Mouse (Mus musculus) c-Kit-negative CD71-positive TER-119-positive erythroid progenitor cells, embryonic 14.5 days (primary cell): ENCODE results near the gene Zbtb46.
A peak's percentile ranks its signal among the peaks of the same experiment; 100 is the strongest.

Experiments
- DNase-seq: peaks from one replicate; pipeline ENCODE4 v3.0.0-alpha.2; 2013; ENCODE audit warnings: low read depth, low spot score

Zbtb46 gene

DNA sequence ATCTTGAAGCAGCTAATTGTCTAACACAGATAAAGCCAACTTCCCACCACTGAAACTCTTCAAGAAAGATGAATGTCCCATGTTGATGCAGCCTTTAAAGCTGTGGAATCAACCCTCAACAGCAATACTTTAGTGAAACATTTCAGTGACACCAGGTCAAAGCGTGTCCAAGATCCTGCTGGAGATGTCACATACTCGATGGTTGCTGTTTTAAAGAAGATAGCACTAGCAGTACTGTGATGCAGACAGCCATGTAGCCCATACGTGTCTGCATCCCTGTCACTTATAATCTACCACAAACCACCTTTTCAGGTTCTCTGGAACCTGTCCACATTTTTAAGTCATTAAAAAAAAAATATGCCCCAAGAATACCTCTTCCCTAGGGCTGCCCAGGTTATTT lies 55.5 kb downstream of the Zbtb46 start:
- DNase-seq = no peak

GRCm38 (mm10) chr2:181401497-181401896 lies 57.7 kb downstream of the Zbtb46 start:
- DNase-seq = no peak

GRCm38 (mm10) chr2:181397207-181397761 lies 61.9 kb downstream of the Zbtb46 start:
- no peak for DNase-seq

- no peak for DNase-seq
Measured at GRCm38 (mm10) chr2:181394086-181394485, 65.1 kb downstream of the Zbtb46 start.

- DNase-seq = peak; percentile 72
Measured at GRCm38 (mm10) chr2:181392600-181393213, 66.5 kb downstream of the Zbtb46 start.

GRCm38 (mm10) chr2:181391541-181391940 lies 67.7 kb downstream of the Zbtb46 start:
- DNase-seq = no peak

DNA sequence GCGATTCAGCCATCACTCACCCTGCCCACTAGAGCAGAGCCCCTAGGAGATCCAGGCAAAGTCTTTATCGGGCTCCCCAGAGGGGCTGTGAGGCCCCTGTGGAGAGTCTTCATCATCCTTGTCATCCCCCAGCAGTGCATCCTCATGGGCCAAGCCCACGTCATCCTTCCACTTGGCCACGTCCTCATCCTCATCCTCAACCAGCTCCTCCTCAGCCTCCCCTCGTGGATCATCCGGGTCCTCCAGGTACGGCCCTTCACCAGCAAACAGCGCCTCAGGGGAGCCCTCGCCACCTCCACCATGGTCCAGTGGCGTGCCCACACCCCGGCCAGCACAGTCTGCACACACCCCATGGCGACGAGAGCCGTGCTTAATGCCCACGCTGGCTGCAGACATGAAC lies 68.2 kb downstream of the Zbtb46 start:
- DNase-seq = no peak

DNA sequence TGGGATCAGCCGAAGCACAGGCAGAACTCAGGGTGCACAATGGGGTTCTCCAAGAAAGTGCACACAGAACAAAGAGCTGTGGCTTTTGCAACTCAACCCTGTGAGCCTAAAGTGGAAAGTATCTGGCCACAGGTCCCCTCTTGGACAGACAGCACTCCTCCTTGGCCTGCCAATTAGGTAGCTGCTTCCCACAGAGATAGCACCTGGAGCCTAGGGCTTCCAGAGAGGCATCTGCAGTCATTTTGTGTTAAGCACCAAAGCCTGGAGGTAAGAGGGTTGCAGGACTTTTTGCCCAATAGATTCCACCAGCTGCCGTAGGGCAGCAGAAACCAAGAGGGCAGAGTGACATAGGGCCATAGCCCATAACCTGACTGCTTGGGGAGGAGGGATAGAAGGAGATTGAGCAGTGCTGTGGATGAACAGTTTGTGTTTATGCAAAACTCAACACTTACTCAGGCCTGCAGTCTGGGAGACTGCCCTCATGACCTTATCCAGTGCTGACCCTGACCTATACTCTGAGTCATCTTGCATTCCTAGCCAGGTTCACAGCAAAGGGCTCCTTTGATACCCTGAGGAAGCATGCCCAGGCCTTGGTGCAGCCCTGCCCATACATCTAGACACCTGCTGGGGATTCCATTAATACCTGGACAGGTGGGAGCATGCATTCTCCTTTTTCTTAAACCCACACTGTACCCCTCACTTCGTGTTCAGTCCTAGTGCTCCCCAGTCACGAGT lies 68.9 kb downstream of the Zbtb46 start:
- DNase-seq = no peak

DNA sequence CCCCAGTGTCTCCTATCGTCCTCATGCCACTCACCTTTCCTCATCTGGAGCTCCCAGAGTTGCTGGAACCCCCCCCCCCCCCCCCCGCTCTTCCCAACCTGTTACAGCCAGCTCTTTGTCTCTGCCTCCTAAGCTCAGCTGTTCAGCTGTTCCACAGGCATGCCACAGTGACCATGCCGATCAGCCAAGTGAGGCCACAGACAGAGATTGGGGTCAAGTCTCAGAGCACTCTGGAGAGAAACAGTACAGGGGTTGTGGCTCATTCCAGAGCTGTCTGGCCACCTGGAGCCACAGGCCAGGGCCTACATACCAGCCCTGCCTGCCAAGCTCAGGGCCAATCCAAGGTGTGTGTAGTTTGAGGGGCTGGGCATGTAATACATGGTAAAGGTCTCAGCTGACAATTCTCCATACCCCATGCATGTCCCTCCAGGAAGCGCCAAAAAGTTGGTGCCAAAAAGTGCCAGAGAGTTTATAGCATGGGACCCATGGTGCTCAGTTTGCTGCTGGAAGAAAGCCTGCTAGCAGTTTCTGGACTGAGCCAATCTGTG lies 72.5 kb downstream of the Zbtb46 start:
- DNase-seq = no peak

GRCm38 (mm10) chr2:181385885-181386284 lies 73.3 kb downstream of the Zbtb46 start:
- DNase-seq = no peak

GRCm38 (mm10) chr2:181384919-181385391 lies 74.3 kb downstream of the Zbtb46 start:
- no peak for DNase-seq

DNA sequence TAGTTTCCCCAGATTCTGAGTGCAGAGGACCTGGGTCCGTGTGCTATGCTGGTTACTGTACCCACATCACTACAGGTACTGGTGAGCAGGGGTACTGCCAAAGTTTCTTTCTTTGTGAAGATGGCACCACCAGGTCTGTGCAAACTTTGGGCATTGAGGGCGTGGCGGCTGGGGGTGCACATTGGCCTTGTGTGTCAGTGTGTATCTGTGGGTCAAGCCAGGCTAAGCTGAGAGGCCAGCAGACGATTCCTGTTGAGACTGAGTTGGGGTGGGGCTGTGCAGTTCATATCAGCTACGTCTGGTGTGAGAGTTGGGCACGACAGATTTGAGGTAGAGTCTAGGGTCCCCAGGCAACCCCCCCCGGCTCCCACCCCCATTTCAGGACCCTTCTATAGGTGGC lies 74.8 kb downstream of the Zbtb46 start:
- DNase-seq = no peak

GRCm38 (mm10) chr2:181381631-181382306 lies 77.5 kb downstream of the Zbtb46 start:
- no peak for DNase-seq

- DNase-seq = no peak
Measured at GRCm38 (mm10) chr2:181381107-181381506, 78.1 kb downstream of the Zbtb46 start.

DNA sequence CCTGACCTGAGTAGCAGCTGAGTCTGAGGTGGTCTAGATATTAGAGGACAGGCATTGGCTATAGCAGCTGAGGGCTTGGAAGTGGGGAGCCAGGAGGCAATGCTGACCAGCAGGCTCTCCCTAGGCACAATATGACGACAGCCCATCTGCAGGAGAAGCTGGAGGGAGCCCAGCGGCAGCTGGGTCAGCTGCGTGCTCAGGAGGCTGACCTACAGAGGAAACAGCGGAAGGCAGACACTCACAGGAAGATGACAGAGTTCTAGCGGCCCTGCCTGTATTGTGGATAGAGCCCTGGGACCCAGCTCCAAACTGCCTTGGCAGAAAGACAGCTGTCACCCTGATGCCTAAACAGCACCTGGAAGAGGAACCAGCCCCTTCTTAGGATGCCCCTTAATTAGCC lies 79.0 kb downstream of the Zbtb46 start:
- no peak for DNase-seq

DNA sequence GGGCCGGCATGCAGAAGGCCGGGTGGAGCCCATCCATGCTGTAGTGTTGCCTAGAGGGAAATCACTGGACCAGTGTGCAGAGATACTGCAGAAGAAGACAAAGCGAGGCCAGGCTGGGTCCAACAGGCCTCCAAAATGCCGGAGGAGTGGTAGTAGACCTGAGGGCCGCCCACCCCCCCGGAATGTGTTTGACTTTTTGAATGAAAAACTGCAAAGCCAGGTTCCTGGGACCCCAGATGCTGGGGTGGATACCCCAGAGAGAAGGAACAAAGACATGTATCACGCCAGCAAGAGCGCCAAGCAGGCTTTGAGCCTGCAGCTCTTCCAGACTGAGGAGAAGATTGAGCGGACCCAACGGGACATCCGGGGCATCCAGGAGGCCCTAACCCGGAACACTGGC lies 79.4 kb downstream of the Zbtb46 start, which contains the start of gene Lime1:
Gene Lime1, plus strand, starts transcription at position 301 of the 400 bp plus-strand sequence.
- DNase-seq = no peak

DNA sequence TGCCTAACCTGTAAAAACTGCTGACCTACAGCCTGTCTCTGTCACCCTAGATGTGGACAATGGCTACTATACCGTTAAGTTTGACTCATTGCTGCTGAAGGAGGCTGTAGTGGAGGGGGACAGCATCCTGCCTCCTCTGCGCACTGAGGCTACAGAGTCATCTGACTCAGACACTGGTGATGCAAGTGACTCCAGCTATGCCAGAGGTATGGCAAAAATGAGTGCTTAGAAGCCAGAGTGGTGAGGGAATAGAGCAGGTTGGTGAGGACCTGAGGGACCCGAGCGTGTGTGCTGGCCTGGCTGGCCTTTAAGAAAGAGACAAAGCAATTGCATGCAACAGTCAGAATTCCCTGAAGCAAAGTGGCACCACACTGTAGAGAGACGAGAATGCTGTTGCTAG lies 80.5 kb downstream of the Zbtb46 start:
- DNase-seq = no peak

- no peak for DNase-seq
Measured at GRCm38 (mm10) chr2:181377230-181377629, 82.0 kb downstream of the Zbtb46 start.

DNA sequence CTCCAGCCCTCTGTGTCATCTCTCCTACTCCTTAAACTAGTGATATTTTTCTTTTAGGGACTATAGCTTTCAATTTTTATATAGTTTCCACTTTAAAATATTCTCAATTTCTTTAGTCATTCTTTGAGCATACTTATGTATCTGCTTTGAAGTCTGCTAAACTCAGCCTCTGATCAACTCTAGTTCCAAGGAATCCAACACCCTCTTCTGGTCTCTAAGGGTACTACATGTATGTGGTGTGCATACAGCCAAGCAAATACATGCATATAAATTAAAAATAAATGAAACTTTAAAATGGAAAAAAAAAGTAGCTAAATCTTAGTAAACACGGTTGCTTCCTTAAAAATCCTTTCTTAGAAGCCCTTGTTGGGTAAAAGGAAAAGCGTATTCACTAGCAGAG lies 83.4 kb downstream of the Zbtb46 start:
- DNase-seq = peak; percentile 34

DNA sequence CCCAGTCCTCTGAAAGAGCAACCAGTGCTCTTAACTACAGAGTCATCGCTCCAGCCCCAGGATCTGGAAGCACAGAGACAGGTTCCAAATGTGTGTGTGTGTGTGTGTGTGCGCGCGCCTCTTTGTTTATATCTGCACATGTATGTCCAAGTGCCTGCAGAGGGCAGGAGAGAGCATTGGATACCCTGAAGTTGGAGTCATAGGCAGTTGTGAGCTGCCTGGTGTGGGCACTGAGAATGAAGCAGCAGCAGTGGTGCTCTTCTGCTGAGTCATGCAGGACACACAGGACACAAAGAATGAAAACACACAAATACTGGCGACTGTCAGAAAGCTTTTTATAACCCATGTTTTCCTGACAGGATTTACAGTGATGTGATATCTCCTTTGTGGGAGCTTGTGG lies 89.2 kb downstream of the Zbtb46 start:
- DNase-seq = no peak

DNA sequence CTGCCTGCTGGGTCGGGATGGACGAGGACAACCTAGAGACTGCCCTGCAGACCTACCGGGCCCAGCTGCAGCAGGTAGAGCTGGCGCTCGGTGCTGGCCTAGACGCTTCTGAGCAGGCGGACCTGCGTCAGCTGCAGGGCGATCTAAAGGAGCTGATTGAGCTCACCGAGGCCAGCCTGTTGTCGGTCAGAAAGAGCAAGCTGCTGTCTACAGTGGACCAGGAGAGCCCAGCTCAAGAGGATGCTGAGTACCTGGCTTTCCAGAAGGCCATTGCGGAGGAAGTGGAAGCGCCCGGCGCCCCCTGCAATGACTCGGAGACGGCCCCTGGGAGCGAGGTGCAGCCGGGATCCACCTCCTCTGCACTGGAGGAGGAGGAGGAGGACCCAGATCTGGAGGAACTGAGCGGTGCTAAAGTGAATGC lies 93.6 kb downstream of the Zbtb46 start:
- peak; percentile 19 for DNase-seq
